In the genomic region with DNA sequence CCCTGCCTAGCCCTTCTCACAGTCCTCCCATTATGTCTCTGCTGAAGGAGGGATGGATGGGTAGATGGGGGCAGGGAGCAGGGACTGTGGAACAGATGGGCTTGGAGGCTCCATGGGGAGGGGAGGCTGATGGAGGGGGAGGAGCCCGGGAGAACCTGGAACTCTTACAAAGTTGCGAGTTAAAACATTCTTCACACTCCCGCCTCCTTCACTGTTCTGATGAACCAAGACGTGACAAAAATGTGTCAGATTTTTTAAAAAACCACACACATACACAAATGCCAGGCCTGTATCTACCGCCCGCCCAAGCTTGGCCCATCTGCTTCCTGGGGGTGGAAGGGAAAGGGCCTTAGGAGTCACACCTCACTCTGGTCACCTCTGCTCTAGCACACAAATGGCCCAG, we compare ENCODE assay signal across 14 mouse cellular contexts.
DNase-seq lines count a peak whose midpoint lies in the region; ATAC-seq lines count a peak whose summit lies in the region.
"Had no signal": no experiment of that assay in that cellular context is flagged by ENCODE, and none has a peak within 500 bp of the region (broad histone marks: within the 10 kb centered on the region; RNA-seq: fewer than 3 reads in every experiment).

No protein-coding gene starts in this region.

- H3K4me2 ChIP-seq in hindbrain, embryonic 14.5 days (replicated peaks): no peak overlapping the region
- 0 out of 2 replicates have a peak overlapping the region, but pooled peaks have one; percentile 5 for H3K4me2 ChIP-seq in forebrain, embryonic 16.5 days (ENCODE audit: low read length)
- H3K4me2 ChIP-seq: embryonic facial prominence, embryonic 15.5 days; hindbrain, embryonic 13.5 days had no signal

- ATAC-seq in hindbrain, embryonic 14.5 days (ENCODE audit: low FRiP score): no peak
- ATAC-seq in forebrain, embryonic 16.5 days: peak; percentile 82
- no peak for ATAC-seq in megakaryocyte-erythroid progenitor cell, adult 5-6 weeks (replicated peaks; ENCODE audit: low FRiP score, low TSS enrichment, poor library complexity, severe bottlenecking)
- ATAC-seq: Patski had no signal

- H3K9ac ChIP-seq in hindbrain, embryonic 14.5 days: no peak overlapping the region
- H3K9ac ChIP-seq in forebrain, embryonic 16.5 days (replicated peaks; ENCODE audit: low read depth, low read length): no peak overlapping the region
- H3K9ac ChIP-seq: embryonic facial prominence, embryonic 15.5 days; hindbrain, embryonic 13.5 days had no signal

- H3K9me3 ChIP-seq in hindbrain, embryonic 10.5 days: no peaks in the 10 kb centered on the region
- H3K9me3 ChIP-seq in hindbrain, embryonic 14.5 days (ENCODE audit: control insufficient read depth, low read length): no peaks in the 10 kb centered on the region
- H3K9me3 ChIP-seq in forebrain, embryonic 16.5 days (ENCODE audit: control insufficient read depth, low read length): no peaks in the 10 kb centered on the region
- H3K9me3 ChIP-seq: embryonic facial prominence, embryonic 15.5 days; hindbrain, embryonic 13.5 days had no signal

- H3K4me1 ChIP-seq in hindbrain, embryonic 10.5 days (replicated peaks): peaks cover 48% of the 10 kb centered on the region
- H3K4me1 ChIP-seq in hindbrain, embryonic 14.5 days (replicated peaks; ENCODE audit: control insufficient read depth, insufficient read depth, low read length): peaks cover 22% of the 10 kb centered on the region
- H3K4me1 ChIP-seq in forebrain, embryonic 16.5 days (replicated peaks; ENCODE audit: control insufficient read depth, insufficient read depth, low read length): peaks cover 45% of the 10 kb centered on the region

- peak overlapping the region; percentile 66; the same call in 1 of the 2 replicates for H3K27ac ChIP-seq in hindbrain, embryonic 10.5 days
- H3K27ac ChIP-seq in hindbrain, embryonic 14.5 days: no peak overlapping the region
- peak overlapping the region; percentile 86 for H3K27ac ChIP-seq in forebrain, embryonic 16.5 days (ENCODE audit: low read length)
- H3K27ac ChIP-seq: hindbrain, embryonic 13.5 days; macrophage had no signal

- no peak for DNase-seq in hindbrain, embryonic 10.5 days (ENCODE audit: low spot score)
- no peak for DNase-seq in hindbrain, embryonic 14.5 days (ENCODE audit: low spot score)
- DNase-seq in layer of hippocampus, postnatal 36 days: peak; percentile 80 to 81
- peak; percentile 89 for DNase-seq in right cerebral cortex, postnatal 25 days
- no peak for DNase-seq in ovary, postnatal 14 days (ENCODE audit: low spot score)
- no peak for DNase-seq in adrenal gland, postnatal 10 days
- DNase-seq: gastrocnemius, postnatal 36 days; kidney, postnatal 14 days had no signal

- no peaks in the 10 kb centered on the region for H3K36me3 ChIP-seq in hindbrain, embryonic 10.5 days
- no peaks in the 10 kb centered on the region for H3K36me3 ChIP-seq in hindbrain, embryonic 14.5 days (replicated peaks; ENCODE audit: control insufficient read depth, insufficient read depth)
- H3K36me3 ChIP-seq in forebrain, embryonic 16.5 days (ENCODE audit: control insufficient read depth, insufficient read depth): no peaks in the 10 kb centered on the region
- H3K36me3 ChIP-seq: embryonic facial prominence, embryonic 15.5 days; hindbrain, embryonic 13.5 days had no signal

- H3K4me3 ChIP-seq in hindbrain, embryonic 10.5 days: no peak overlapping the region
- H3K4me3 ChIP-seq in hindbrain, embryonic 14.5 days (replicated peaks; ENCODE audit: low read length): no peak overlapping the region
- no peak overlapping the region for H3K4me3 ChIP-seq in forebrain, embryonic 16.5 days (replicated peaks; ENCODE audit: low read length)
- H3K4me3 ChIP-seq: embryonic facial prominence, embryonic 15.5 days; hindbrain, embryonic 13.5 days had no signal

- H3K27me3 ChIP-seq in hindbrain, embryonic 10.5 days (ENCODE audit: insufficient read depth, poor library complexity, severe bottlenecking): peaks cover 3% of the 10 kb centered on the region; the same call in 1 of the 2 replicates
- no peaks in the 10 kb centered on the region for H3K27me3 ChIP-seq in hindbrain, embryonic 14.5 days (ENCODE audit: control insufficient read depth, insufficient read depth, low read length)
- no peaks in the 10 kb centered on the region for H3K27me3 ChIP-seq in forebrain, embryonic 16.5 days (replicated peaks; ENCODE audit: control insufficient read depth, insufficient read depth, low read length)

- 85% methylated on average over 6 of the region's 6 CpGs for WGBS in hindbrain, embryonic 10.5 days
- WGBS in hindbrain, embryonic 14.5 days: 65% methylated on average over 6 of the region's 6 CpGs
- WGBS in forebrain, embryonic 16.5 days: 57% methylated on average over 6 of the region's 6 CpGs

Comparison
In these comparisons a context has a peak if more than half of its experiments do, and no peak if none do; other contexts are left out.
1. DNase-seq: peak in layer of hippocampus, postnatal 36 days (2 of 2) and right cerebral cortex, postnatal 25 days (single experiment); none in hindbrain, embryonic 10.5 days (single experiment), hindbrain, embryonic 14.5 days (single experiment), ovary, postnatal 14 days (single experiment) and adrenal gland, postnatal 10 days (single experiment).